Mouse (Mus musculus) monocyte, adult 5-6 weeks (primary cell): ENCODE data around the gene Polr3gl. TPM values are rescaled to one million over a fixed set of nuclear protein-coding genes. Genes with fewer than 3 reads are reported as not detected.
A peak's percentile ranks its signal among the peaks of the same experiment; 100 is the strongest.

Experiments
- ATAC-seq: fragments of 153-309, 156-312 bp; replicated peaks from 2 replicates; pipeline ENCODE4 v1.8.0; 2017; ENCODE audit warnings: mild to moderate bottlenecking; ENCODE audit not compliant: low TSS enrichment, insufficient number of reproducible peaks, severe bottlenecking, poor library complexity, low FRiP score
- total RNA-seq: library from RNA; stranded (forward); fragments of 200-1000, 200-491, 200-594 nt; gene quantifications from 3 replicates; pipeline ENCODE4 v1.2.3, GENCODE M21; 2017

Polr3gl gene
- total RNA-seq, 1 experiment from 2014 or later, result 84.0 TPM

- ATAC-seq, result no peak
These were observed 5.4 kb upstream of the Polr3gl start for GRCm38 (mm10) chr3:96599411-96599810.

GRCm38 (mm10) chr3:96599069-96599393 lies 5.0 kb upstream of the Polr3gl start:
- ATAC-seq, result no peak

GRCm38 (mm10) chr3:96598156-96599068 lies 4.4 kb upstream of the Polr3gl start:
- no peak for ATAC-seq

GRCm38 (mm10) chr3:96597435-96597891 lies 3.5 kb upstream of the Polr3gl start:
- no peak for ATAC-seq

GRCm38 (mm10) chr3:96596855-96597254 lies 2.9 kb upstream of the Polr3gl start:
- no peak for ATAC-seq

- no peak for ATAC-seq
These were observed 2.3 kb upstream of the Polr3gl start, which contains the start of gene Ankrd34a for GRCm38 (mm10) chr3:96596228-96596707. Ankrd34a (plus strand) TSS chr3:96596636.

GRCm38 (mm10) chr3:96595661-96596060 lies 1.7 kb upstream of the Polr3gl start:
- ATAC-seq, result no peak

GRCm38 (mm10) chr3:96594851-96595250 lies 870 bp upstream of the Polr3gl start:
- no peak for ATAC-seq

GRCm38 (mm10) chr3:96593374-96593773 lies 607 bp downstream of the Polr3gl start:
- ATAC-seq, result no peak

- ATAC-seq, result no peak
These were observed 3.3 kb downstream of the Polr3gl start for GRCm38 (mm10) chr3:96590657-96591056.

GRCm38 (mm10) chr3:96583386-96583785 lies 10.6 kb downstream of the Polr3gl start:
- ATAC-seq, result no peak

GRCm38 (mm10) chr3:96581771-96582515 lies 12.0 kb downstream of the Polr3gl start:
- ATAC-seq, result no peak

- no peak for ATAC-seq
These were observed 12.8 kb downstream of the Polr3gl start for GRCm38 (mm10) chr3:96581141-96581540.

GRCm38 (mm10) chr3:96579885-96580454 lies 14.0 kb downstream of the Polr3gl start:
- peak; percentile 91 for ATAC-seq

GRCm38 (mm10) chr3:96579239-96579750 lies 14.7 kb downstream of the Polr3gl start:
- ATAC-seq, result no peak

GRCm38 (mm10) chr3:96578561-96579238 lies 15.3 kb downstream of the Polr3gl start:
- ATAC-seq, result no peak

- ATAC-seq, result no peak
These were observed 16.4 kb downstream of the Polr3gl start for GRCm38 (mm10) chr3:96577566-96577965.

- peak; percentile 84 for ATAC-seq
These were observed 17.1 kb downstream of the Polr3gl start, which contains the start of gene Gm16253 for GRCm38 (mm10) chr3:96576690-96577541. Gm16253 (plus strand) TSS chr3:96576984.
